Mouse (Mus musculus) heart, postnatal 10 days (tissue): ENCODE data around the gene Reep6. TPM values are rescaled to one million over a fixed set of nuclear protein-coding genes. Genes with fewer than 3 reads are reported as not detected.

ENCODE experiments used
- DNase-seq, 2 experiments: peaks; one replicate each; pipeline ENCODE4 v3.0.0; 2021
- intact Hi-C: fragments of 180-260 bp; cut with DNase I; formaldehyde crosslinking; loops from one replicate; pipeline ENCODE4 v1.15.1; 2025
- total RNA-seq, 2 experiments: library from RNA; stranded (reverse); gene quantifications; 2 replicates each; pipeline ENCODE4 v1.2.3; 2021

Gene Reep6
- total RNA-seq, 2 experiments from 2014 or later: 2.2 to 2.4 TPM

- DNase-seq: no peak
- intact Hi-C loops: loop anchor here (10.0 kb wide), 1 partner anchor 234 kb away; the partner anchor contains the start of gene Atp8b3
Measured at GRCm38 (mm10) chr10:80300672-80301181, 29.0 kb upstream of the Reep6 start.

- intact Hi-C loops: loop anchor here (10.0 kb wide), 1 partner anchor 233 kb away; the partner anchor contains the start of gene Atp8b3
- no peak for DNase-seq
Measured at GRCm38 (mm10) chr10:80301256-80302081, 28.3 kb upstream of the Reep6 start.

- DNase-seq: no peak
- intact Hi-C loops: loop anchor here (10.0 kb wide), 1 partner anchor 233 kb away; the partner anchor contains the start of gene Atp8b3
Measured at GRCm38 (mm10) chr10:80302082-80302355, 27.7 kb upstream of the Reep6 start.

GRCm38 (mm10) chr10:80302471-80302881, 27.3 kb upstream of the Reep6 start:
- peak; percentile 87 to 88 for DNase-seq
- intact Hi-C loops: loop anchor here (10.0 kb wide), 1 partner anchor 232 kb away; the partner anchor contains the start of gene Atp8b3

GRCm38 (mm10) chr10:80304458-80304857, 25.3 kb upstream of the Reep6 start:
- intact Hi-C loops: loop anchor here (10.0 kb wide), 1 partner anchor 230 kb away; the partner anchor contains the start of gene Atp8b3
- DNase-seq: no peak

- no peak for DNase-seq
- intact Hi-C loops: loop anchor here (10.0 kb wide), 1 partner anchor 230 kb away; the partner anchor contains the start of gene Atp8b3
Measured at GRCm38 (mm10) chr10:80304862-80305261, 24.9 kb upstream of the Reep6 start.

- intact Hi-C loops: no loop called here
- no peak for DNase-seq
Measured at GRCm38 (mm10) chr10:80311560-80311959, 18.2 kb upstream of the Reep6 start.

- DNase-seq: no peak
- intact Hi-C loops: no loop called here
Measured at GRCm38 (mm10) chr10:80312586-80313504, 16.9 kb upstream of the Reep6 start.

- intact Hi-C loops: no loop called here
- peak in 1 of 2 experiments; percentile 50 for DNase-seq
Measured at GRCm38 (mm10) chr10:80313627-80314201, 16.0 kb upstream of the Reep6 start.

GRCm38 (mm10) chr10:80314494-80315001, 15.2 kb upstream of the Reep6 start:
- DNase-seq: no peak
- intact Hi-C loops: no loop called here

GRCm38 (mm10) chr10:80315315-80315714, 14.4 kb upstream of the Reep6 start:
- intact Hi-C loops: no loop called here
- DNase-seq: no peak

GRCm38 (mm10) chr10:80316359-80316781, 13.4 kb upstream of the Reep6 start:
- intact Hi-C loops: no loop called here
- DNase-seq: peak; percentile 56 to 61

- DNase-seq: no peak
Measured at GRCm38 (mm10) chr10:80317011-80317410, 12.7 kb upstream of the Reep6 start.

GRCm38 (mm10) chr10:80320340-80320760, 9.4 kb upstream of the Reep6 start, which contains the start of gene 2310011J03Rik:
Gene 2310011J03Rik, minus strand, starts transcription at chr10:80320537.
- DNase-seq: peak; percentile 93 to 96
- intact Hi-C loops: no loop called here

More at GRCm38 (mm10) chr10:80317011-80317410, 12.7 kb upstream of the Reep6 start:
- intact Hi-C loops: no loop called here

GRCm38 (mm10) chr10:80321014-80321669, 8.6 kb upstream of the Reep6 start:
- intact Hi-C loops: no loop called here
- no peak for DNase-seq

GRCm38 (mm10) chr10:80321670-80322581, 7.8 kb upstream of the Reep6 start:
- intact Hi-C loops: no loop called here
- DNase-seq: no peak

GRCm38 (mm10) chr10:80322811-80323211, 6.9 kb upstream of the Reep6 start:
- peak in 1 of 2 experiments; percentile 58 for DNase-seq
- intact Hi-C loops: no loop called here
